Mouse (Mus musculus) lung, adult 2 months (tissue): ENCODE measurements around the gene Nmt2.

Experiments
- CTCF ChIP-seq: fragments of 200-500 bp; IDR thresholded peaks from 2 replicates; pipeline ENCODE4 v1.5.1; 2011; ENCODE audit warnings: mild to moderate bottlenecking, low read length, control low read depth; ENCODE audit not compliant: insufficient read depth
- POLR2A ChIP-seq: fragments of 200-500 bp; IDR thresholded peaks from 2 replicates; pipeline ENCODE4 v1.6.1; 2011; ENCODE audit warnings: low read depth, mild to moderate bottlenecking, control low read depth, low read length, borderline replicate concordance; ENCODE audit errors: extremely low read depth

DNA sequence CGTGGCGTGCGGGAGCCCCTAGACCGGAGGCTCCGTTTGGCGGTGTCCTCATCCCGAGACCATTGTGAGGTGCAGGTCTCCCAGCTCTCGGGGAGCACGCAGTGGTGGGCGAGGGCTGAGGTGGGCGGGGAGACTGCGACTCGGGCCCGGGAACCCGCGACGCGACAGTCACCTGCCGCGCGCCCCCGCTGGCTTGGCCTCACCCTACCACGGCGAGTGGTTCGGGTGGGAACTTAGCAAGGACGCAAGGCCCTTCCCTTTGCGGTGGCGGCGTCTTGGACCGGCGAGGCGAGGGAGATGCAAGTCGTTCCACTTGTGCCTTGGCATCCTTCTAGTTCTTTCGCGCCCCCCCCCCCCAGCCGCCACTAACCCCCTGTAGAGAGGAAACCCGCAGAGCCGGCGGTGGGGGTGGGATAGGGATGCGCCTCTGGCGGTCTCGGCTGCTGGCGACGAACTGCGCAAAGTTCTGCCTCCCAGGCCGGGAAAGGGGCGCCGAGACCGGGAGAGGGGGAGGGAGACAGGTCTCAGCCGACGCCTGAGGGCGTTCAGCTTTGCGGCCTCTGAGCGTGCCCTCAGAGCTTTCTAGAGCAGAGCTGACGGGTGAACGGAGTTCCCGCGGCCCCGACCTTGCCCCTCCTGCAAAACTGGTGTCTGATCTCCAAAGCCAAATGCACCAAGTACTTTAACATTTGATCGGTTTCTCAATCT, 615 bp downstream of the Nmt2 start:
- TF ChIP-seq CTCF = no peak
- TF ChIP-seq POLR2A = no peak
